Mouse (Mus musculus): Measurements from ENCODE around the gene Hs3st4.

GRCm38 (mm10) chr7:124026908-124027307 lies 44.2 kb downstream of the Hs3st4 start:
- TF ChIP-seq EP300 (IDR thresholded peaks at IDR 0.05; ENCODE audit: low read depth), result no peak
- no peak for TF ChIP-seq CTCF (IDR thresholded peaks at IDR 0.05; ENCODE audit: low read depth)

Measured in liver, embryonic 14.5 days (tissue).